ENCODE assay signal across 11 mouse cellular contexts in genomic region chr7:81179494-81179893, GRCm38 (mm10). TPM values are rescaled to one million over a fixed set of nuclear protein-coding genes. Genes with fewer than 3 reads are reported as not detected.
A peak's percentile ranks its signal among the peaks of the same experiment; 100 is the strongest.
DNase-seq lines count a peak whose midpoint lies in the region; ATAC-seq and TF ChIP-seq lines count a peak whose summit lies in the region.
"Had no signal": no experiment of that assay in that cellular context is flagged by ENCODE, and none has a peak within 500 bp of the region (broad histone marks: within the 10 kb centered on the region; RNA-seq: fewer than 3 reads in every experiment).

No protein-coding gene starts in this region.

- TF ChIP-seq EP300 in lung, postnatal 0 days (IDR thresholded peaks at IDR 0.05): no peak

- TF ChIP-seq CTCF in lung, postnatal 0 days (IDR thresholded peaks at IDR 0.05): no peak

- H3K36me3 ChIP-seq in lung, postnatal 0 days (ENCODE audit: insufficient read depth, low read length): no peaks in the 10 kb centered on the region
- H3K36me3 ChIP-seq in intestine, embryonic 15.5 days: no peaks in the 10 kb centered on the region
- H3K36me3 ChIP-seq in midbrain, embryonic 15.5 days (replicated peaks): no peaks in the 10 kb centered on the region
- H3K36me3 ChIP-seq: liver, embryonic 12.5 days had no signal

- H3K9ac ChIP-seq in lung, postnatal 0 days (replicated peaks; ENCODE audit: low read depth): no peak overlapping the region
- no peak overlapping the region for H3K9ac ChIP-seq in intestine, embryonic 15.5 days
- no peak overlapping the region for H3K9ac ChIP-seq in midbrain, embryonic 15.5 days
- H3K9ac ChIP-seq: liver, embryonic 12.5 days had no signal

- 56% methylated on average over 5 of the region's 5 CpGs for WGBS in lung, postnatal 0 days
- 55% methylated on average over 5 of the region's 5 CpGs for WGBS in intestine, embryonic 15.5 days
- WGBS in midbrain, embryonic 15.5 days: 78% methylated on average over 5 of the region's 5 CpGs

- H3K4me3 ChIP-seq in lung, postnatal 0 days (ENCODE audit: low read depth, low read length): no peak overlapping the region
- no peak overlapping the region for H3K4me3 ChIP-seq in intestine, embryonic 15.5 days (replicated peaks)
- no peak overlapping the region for H3K4me3 ChIP-seq in midbrain, embryonic 15.5 days
- H3K4me3 ChIP-seq: layer of hippocampus, adult 2 months; liver, embryonic 12.5 days had no signal

- H3K4me2 ChIP-seq in lung, postnatal 0 days (replicated peaks; ENCODE audit: low read depth, low read length): no peak overlapping the region
- H3K4me2 ChIP-seq in intestine, embryonic 15.5 days (replicated peaks): no peak overlapping the region
- no peak overlapping the region for H3K4me2 ChIP-seq in midbrain, embryonic 15.5 days
- H3K4me2 ChIP-seq: liver, embryonic 12.5 days had no signal

- H3K4me1 ChIP-seq in lung, postnatal 0 days (ENCODE audit: insufficient read depth, low read depth, low read length): no peaks in the 10 kb centered on the region
- H3K4me1 ChIP-seq in intestine, embryonic 15.5 days (replicated peaks): no peaks in the 10 kb centered on the region
- no peaks in the 10 kb centered on the region for H3K4me1 ChIP-seq in midbrain, embryonic 15.5 days

- H3K27me3 ChIP-seq in lung, postnatal 0 days (replicated peaks; ENCODE audit: insufficient read depth, low read length): no peaks in the 10 kb centered on the region
- no peaks in the 10 kb centered on the region for H3K27me3 ChIP-seq in intestine, embryonic 15.5 days (replicated peaks)
- no peaks in the 10 kb centered on the region for H3K27me3 ChIP-seq in midbrain, embryonic 15.5 days (replicated peaks)
- H3K27me3 ChIP-seq: liver, embryonic 12.5 days had no signal

- DNase-seq in lung, postnatal 0 days (ENCODE audit: low spot score): no peak
- no peak for DNase-seq in lung, postnatal 4 days
- DNase-seq in CD8-positive naive resting alpha-beta T cell, adult 2 months (ENCODE audit: low read depth in 2 of 2, low spot score in 2 of 2): peak; percentile 20 to 55
- peak; percentile 28 to 31 for DNase-seq in frontal cortex, postnatal 36 days (ENCODE audit: low spot score in 2 of 2)
- DNase-seq: cerebellum, adult 9-11 months; gastrocnemius, postnatal 10 days had no signal

- no peak overlapping the region for H3K27ac ChIP-seq in lung, postnatal 0 days (ENCODE audit: low read length)
- H3K27ac ChIP-seq in intestine, embryonic 15.5 days: no peak overlapping the region
- H3K27ac ChIP-seq in midbrain, embryonic 15.5 days: no peak overlapping the region
- H3K27ac ChIP-seq: layer of hippocampus, adult 2 months; liver, embryonic 12.5 days had no signal

- peak; percentile 19 for ATAC-seq in lung, postnatal 0 days
- 0 out of 2 replicates have a peak, but pooled peaks have one; percentile 13 for ATAC-seq in neutrophil, adult 5-6 weeks (ENCODE audit: extremely low read depth, insufficient number of reproducible peaks, low FRiP score, poor library complexity, severe bottlenecking)
- no peak for ATAC-seq in intestine, embryonic 15.5 days
- ATAC-seq in midbrain, embryonic 15.5 days (replicated peaks): no peak
- ATAC-seq: liver, embryonic 12.5 days had no signal

- no peaks in the 10 kb centered on the region for H3K9me3 ChIP-seq in lung, postnatal 0 days (ENCODE audit: low read length)
- no peaks in the 10 kb centered on the region for H3K9me3 ChIP-seq in intestine, embryonic 15.5 days
- no peaks in the 10 kb centered on the region for H3K9me3 ChIP-seq in midbrain, embryonic 15.5 days
- H3K9me3 ChIP-seq: liver, embryonic 12.5 days had no signal

RNA-seq across cellular contexts. Expression of gene Pde8a, which starts 33.9 kb away (rescaled TPM):
- 6.1 and 6.5 TPM in 2 replicates for polyA plus RNA-seq in lung, postnatal 0 days (2015; fragmentation: Nextera tagmentation; extraction: Ambion mirVana)
- total RNA-seq in neutrophil, adult 5-6 weeks (2017): 9.5 and 9.8 TPM in 2 replicates
- polyA plus RNA-seq in intestine, embryonic 15.5 days (2015; fragmentation: Nextera tagmentation; extraction: Ambion mirVana): 2.7 and 3.3 TPM in 2 replicates
- 2.2 and 2.3 TPM in 2 replicates for polyA plus RNA-seq in midbrain, embryonic 15.5 days (2015; fragmentation: Nextera tagmentation; extraction: Ambion mirVana)

Comparison
In these comparisons a context has a peak if more than half of its experiments do, and no peak if none do; other contexts are left out.
1. ATAC-seq: peak in lung, postnatal 0 days (single experiment) and neutrophil, adult 5-6 weeks (single experiment); none in intestine, embryonic 15.5 days (single experiment) and midbrain, embryonic 15.5 days (single experiment).
2. DNase-seq: peak in CD8-positive naive resting alpha-beta T cell, adult 2 months (2 of 2) and frontal cortex, postnatal 36 days (2 of 2); none in lung, postnatal 0 days (single experiment) and lung, postnatal 4 days (0 of 2).